Mouse (Mus musculus) spleen, postnatal 36 days (tissue): ENCODE data around the gene Ipmk.
"Not testable (repeated sequence)": the region's sequence is repeated elsewhere in the genome, so short reads cannot be mapped to it uniquely, and the experiment has no call there.

Experiments
- DNase-seq, 2 experiments: peaks; one replicate each; pipeline ENCODE4 v3.0.0; 2022; ENCODE audit warnings: low spot score in 2 of 2, mixed read lengths in 1 of 2

Ipmk gene

GRCm38 (mm10) chr10:71371881-71372280 is 24.3 kb downstream of the Ipmk start:
- no peak for DNase-seq

DNA sequence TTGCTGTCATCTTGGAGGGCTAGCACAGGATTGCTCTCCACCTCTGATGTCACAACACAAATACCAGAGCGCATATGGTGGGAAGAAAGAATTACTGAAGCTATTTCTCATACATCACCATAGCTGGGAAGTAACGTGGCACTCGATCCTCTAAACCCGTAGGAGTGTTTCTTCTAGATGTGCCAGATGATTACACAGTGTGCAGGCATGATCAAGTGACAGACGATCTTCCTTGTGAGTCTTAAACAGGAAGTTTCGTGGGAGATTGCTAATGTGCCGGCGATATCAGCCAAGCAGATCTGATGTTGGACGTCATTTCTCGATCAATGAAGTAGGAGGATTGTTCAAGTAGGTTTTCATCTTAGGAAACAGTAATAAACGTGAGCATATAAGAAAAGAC is 26.1 kb downstream of the Ipmk start:
- DNase-seq: no peak

- DNase-seq: no peak
Measured at GRCm38 (mm10) chr10:71376014-71376413, 28.5 kb downstream of the Ipmk start.

DNA sequence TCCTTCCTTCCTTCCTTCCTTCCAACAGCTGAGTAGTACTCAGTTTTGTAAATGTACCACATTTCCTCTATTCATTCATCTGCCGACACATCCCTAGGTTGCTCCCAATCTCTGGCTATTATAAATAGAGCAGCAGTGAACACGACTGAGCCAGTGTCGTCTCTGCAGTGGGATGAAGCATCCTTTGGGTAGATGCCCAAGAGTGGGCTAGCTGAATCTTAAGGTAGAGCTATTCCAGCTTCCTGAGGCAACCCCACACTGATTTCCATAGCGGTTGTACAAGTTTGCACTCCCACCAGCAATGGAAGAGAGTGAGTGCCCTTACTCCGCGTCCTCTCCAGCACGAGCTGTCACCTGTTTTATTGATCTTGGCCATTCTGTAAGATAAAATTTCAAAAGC is 32.8 kb downstream of the Ipmk start:
- DNase-seq: no peak

DNA sequence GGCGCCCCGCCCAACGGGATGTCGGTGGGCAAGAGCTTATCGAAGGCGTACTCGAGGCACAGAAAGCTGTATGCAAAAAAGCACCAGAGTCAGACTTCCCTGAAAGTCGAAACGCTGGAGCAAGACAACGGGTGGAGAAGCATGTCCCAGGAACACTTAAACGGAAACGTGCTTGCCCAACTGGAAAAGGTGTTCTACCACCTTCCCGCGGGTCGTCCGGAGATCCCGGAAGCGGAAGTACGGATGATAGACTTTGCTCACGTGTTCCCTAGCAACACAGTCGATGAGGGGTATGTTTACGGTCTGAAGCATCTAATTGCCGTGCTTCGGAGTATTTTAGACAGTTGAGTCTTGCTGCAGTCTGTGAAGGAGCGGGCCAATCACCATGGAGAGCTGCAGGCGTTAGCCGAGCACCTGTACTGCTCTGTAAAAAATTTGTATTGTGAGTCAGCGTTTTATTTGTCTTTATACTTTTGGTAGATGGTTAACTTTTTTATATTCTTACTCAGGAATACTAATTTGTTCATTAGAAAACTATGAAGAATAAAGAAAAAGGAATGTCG is 34.0 kb downstream of the Ipmk start:
- no peak for DNase-seq

GRCm38 (mm10) chr10:71382109-71382508 is 34.5 kb downstream of the Ipmk start:
- no peak for DNase-seq

DNA sequence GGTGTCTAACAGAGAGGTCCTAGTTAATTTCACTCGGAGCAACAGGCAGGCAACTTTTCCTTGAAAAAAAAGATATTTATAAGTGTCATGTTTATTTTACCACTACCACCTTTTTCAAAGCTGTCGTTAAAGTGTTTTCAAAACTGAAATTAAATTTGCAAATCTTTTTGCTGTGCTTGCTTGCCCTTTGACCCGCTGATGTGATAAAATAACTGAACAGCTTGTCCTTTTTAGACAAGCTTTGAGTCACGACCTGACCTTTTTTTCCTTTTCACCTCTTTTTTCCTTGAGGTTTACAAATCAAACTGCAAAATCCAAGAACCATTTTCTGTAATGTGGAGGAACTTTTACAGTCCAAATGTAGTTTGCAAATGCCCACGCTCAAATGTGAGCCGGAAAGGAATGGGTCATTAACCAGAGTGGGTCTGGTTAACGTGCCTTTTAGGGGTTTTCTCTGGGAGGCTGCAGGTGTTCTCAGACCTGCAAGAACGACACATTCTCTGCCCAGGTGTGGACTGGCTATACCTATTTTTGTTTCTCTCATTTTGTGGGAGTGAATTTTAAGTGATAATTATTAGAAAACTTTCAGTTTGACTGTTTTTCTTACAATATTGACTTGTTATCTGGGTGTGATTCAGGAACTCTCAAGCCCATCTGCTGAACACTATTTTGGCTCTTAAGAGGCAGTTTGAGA is 35.4 kb downstream of the Ipmk start:
- DNase-seq: no peak

GRCm38 (mm10) chr10:71383552-71383924 is 36.0 kb downstream of the Ipmk start:
- not testable (repeated sequence) for DNase-seq

DNA sequence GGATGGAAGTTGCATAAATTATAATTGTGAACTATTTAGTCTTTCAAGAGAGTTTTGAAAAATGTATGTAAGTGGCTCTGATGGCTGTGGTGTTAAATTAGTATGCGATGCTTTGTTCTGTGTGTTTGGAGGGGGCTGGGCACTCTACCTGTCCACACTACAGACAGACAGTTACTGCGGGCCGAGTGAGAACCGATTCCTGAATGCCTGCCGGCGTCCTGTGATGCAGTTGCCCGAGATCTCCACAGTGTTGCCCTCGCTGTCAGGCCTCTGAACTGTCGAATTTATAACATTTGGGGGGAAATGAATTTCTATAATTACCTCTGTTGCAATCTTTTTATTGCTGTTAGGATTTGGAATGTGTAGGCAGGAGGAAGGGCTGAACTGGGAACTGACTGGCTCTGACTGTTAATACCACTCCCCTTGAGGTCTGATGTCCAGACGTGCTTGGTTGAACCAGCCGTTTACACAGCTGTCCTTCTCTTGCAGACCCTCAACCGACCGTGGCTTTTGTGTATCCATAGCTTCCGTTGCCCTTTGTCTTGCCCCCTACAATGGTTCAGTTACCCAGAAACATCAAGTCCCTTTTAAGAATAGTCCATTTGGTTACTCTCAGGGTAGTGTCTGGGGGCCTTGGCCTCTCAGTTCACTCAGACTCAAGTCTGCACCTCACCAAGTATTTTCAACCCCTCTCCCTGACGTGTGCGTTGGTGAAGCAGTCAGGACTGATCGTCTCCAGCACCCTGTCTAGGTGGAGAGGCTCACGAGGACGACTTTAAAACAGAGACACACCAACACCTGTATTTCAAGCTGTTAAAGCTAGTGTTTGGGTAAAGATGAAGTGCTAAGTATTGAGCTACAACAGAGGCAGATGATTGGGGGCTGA is 36.8 kb downstream of the Ipmk start:
- no peak for DNase-seq

DNA sequence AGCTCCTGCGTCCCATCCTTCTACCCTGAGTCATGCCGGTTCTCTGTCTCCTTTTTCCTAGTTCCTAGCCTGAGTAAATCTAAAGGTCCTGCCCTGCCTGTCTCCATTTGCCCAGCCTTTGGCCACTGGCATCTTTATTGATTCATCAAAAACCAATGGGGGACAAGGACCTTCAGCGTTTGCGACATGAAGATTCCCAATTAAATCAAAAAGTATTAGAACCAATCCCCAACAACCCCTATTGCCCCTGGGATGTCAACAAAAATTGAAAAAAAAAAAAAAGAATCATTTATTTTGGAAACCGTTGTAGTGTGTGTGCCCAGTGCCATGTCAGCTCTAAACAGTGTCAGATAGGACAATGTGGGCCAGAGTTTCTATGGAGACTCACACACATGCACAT is 41.7 kb downstream of the Ipmk start:
- no peak for DNase-seq

DNA sequence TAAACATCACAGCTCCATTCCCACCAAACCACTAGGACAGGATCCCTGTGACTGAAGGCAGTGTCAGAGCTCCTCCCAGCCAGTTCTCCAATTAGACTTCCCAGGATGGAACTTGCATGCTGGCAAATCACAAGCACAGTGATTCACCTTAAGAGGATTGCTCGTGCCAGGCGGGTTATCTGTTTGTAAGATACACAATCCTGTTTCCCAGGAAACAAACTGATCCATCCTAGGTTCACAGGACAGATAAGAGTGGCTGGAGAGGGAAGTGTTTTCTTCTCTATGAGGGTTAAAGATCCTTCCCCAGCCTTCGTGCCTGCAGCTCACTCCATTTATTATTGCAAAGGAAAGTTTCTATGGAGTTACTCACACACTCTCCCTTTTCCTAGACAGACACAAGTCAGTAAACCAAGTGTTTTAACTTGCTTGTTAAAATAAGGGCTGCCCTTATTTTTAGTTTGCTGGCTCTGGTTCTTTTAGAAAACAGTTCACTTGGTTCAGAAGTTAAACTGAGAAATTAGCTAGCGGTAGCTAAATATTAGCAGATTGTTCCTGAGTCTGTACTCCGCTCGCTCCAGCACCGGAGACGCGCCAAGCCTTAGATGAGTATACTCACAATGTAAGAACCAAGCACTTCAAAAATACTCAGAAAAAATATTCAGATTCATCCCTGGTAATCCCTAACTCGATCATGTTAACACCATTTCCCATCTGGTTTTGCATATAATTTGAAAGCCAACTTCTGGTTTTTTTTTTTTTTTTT is 51.0 kb downstream of the Ipmk start:
- DNase-seq: no peak

DNA sequence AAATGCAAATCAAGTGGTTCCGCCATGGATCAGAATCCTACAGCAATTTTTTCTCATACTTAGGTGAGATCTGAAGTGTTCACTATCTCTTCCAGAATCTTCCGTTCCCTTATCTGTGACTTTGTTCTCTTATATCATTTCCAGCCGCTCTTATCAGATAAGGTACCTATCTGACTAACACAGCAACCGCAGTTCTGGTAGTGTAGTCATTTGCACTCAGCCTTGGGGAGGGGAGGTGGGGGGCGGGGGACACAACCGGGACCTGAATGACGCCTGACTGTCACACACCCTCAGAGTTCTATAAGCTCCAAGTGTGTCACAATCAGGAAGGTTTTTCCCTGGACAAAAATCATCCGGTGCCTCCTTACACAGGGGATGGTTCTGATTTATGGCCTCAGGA is 51.8 kb downstream of the Ipmk start:
- no peak for DNase-seq

DNA sequence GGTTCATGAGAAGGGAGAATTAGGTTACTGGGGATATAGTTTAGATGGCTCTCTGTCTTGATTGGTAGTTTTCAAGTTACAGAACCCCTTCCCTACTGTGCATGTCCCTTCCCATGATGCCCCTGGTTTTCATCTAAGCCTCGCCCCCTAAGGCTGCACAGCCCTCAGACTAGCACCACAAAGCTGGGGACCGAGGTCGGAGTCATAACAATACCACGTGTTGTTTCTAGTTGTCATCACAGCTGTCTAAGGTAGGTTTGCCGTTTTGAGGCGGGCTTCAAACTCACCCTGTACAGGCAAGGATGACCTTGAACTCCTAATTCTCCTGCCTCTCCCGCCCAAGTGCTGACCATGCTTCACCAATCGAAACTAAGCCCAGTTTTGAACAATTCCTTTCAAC is 52.4 kb downstream of the Ipmk start:
- no peak for DNase-seq

GRCm38 (mm10) chr10:71400818-71401646 is 53.5 kb downstream of the Ipmk start:
- peak; percentile 8 to 37 for DNase-seq

GRCm38 (mm10) chr10:71403638-71404037 is 56.1 kb downstream of the Ipmk start:
- no peak for DNase-seq

DNA sequence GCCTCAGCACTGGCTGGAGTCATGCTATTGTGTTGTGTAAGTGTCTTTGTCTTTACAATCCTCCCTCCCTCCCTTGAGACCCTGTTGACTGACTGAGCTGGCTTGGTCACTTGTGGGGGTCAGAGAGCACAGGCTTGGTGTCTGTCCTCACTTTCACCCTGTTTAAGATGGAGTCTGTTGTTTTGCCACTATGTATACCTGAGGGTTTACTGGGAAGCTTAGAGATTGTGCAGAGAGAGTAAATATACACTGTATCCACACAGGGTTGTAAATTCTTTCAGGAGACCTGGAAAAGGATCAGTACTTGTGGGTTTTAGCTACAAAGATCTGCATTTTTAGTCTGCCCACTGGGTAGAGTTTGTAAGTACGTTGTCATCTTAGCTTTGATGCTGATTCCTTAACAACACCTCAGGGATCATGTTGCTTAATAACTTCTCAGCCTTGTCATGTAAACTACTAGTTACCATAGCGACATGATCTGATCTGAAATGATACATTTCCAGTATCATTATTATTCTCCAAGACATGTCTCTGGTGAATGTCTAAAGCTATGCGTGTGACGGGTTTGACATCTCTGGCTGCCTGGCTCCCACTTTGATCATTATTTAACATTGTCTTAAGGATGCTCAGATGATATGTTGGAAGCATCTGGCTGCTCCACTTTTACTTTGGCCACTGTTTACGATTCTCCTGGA is 58.1 kb downstream of the Ipmk start:
- DNase-seq: no peak

GRCm38 (mm10) chr10:71409948-71410347 is 62.4 kb downstream of the Ipmk start:
- DNase-seq: no peak

DNA sequence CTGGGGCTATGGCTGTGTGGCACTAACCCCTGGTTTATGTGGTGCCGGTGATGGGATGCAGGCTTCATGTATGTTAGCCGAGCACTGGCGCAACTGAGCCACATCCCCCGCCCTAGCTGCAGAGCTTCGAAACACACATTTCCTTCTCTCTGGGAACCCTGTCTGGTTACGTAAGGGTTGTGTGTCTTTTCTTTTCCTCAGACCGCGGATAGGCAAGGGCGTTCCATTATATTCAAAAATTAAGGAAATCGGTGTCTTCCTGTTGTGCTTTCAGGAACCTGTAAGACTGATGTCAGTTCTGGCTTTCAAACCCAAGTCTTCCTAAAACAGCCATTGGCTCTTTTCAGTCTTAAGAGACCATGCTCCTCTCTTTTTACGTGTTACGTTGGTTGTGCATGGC is 65.8 kb downstream of the Ipmk start:
- DNase-seq: no peak

- DNase-seq: no peak
Measured at GRCm38 (mm10) chr10:71421531-71421930, 74.0 kb downstream of the Ipmk start.
